Mouse (Mus musculus): Measurements from ENCODE around the gene Dnaic1. TPM values are rescaled to one million over a fixed set of nuclear protein-coding genes. Genes with fewer than 3 reads are reported as not detected.
A peak's percentile ranks its signal among the peaks of the same experiment; 100 is the strongest.

Dnaic1 gene
- polyA plus RNA-seq, 1 experiment from 2014 or later = 1.5 TPM

GRCm38 (mm10) chr4:41547086-41547485, 22.5 kb upstream of the Dnaic1 start:
- Histone ChIP-seq H3K27ac (no peak overlapping the region), H3K4me1 (peaks cover 7% of the 10 kb centered on the region), H3K4me3 (no peak overlapping the region), H3K9me3 (no peaks in the 10 kb centered on the region), H3K36me3 (replicated peaks) (no peaks in the 10 kb centered on the region), H3K27me3 (ENCODE audit: poor library complexity, severe bottlenecking) (peaks cover 7% of the 10 kb centered on the region; the same call in 1 of the 2 replicates)
- DNase-seq (ENCODE audit: extremely low spot score, low spot score) = no peak
- 92% methylated on average over 1 of the region's 1 CpGs for WGBS

DNA sequence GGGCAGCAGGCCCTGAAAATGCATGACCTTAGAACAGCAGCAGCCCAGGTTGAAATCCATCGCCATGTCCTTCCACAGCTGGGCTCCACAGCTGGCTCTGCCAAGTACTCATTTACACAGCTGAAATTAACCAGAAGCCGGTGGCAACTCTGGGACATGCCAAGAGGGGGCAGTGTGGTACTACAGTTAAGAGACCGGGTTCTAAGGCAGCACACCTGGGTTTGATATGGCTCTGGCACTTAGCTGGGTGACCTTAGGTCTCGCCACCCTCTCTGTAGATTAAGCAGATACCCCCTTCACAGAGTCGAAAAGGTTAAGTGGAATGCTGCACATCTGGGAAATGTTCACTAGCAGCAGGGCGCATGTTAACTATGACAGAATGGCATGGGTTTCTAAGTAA, 17.0 kb upstream of the Dnaic1 start:
- DNase-seq (ENCODE audit: extremely low spot score, low spot score) = peak; percentile 76
- Histone ChIP-seq H3K9me3 (no peaks in the 10 kb centered on the region), H3K27me3 (ENCODE audit: poor library complexity, severe bottlenecking) (no peaks in the 10 kb centered on the region), H3K4me3 (no peak overlapping the region), H3K4me1 (peaks cover 34% of the 10 kb centered on the region), H3K27ac (no peak overlapping the region), H3K36me3 (replicated peaks) (no peaks in the 10 kb centered on the region)
- WGBS = 40% methylated on average over 6 of the region's 6 CpGs

DNA sequence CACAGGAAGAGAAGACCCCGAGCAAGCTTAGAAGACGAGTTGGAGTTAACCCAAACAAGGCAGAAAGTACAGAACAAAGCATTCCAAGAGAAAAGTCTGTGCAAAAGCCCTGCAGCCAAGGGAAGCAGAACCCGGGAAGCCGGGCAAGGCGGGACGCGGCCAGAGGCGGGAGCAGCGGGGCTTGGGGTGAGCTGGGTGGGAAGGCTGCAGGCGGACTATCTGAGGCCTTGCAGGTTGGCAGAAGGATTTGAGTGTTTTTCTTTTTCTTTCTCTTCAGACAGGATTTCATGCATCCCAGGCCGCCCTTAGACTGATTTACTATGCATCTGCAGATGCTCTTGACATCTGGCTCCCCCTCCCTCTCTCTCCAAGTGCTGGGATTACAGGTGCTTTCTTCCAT, 16.5 kb upstream of the Dnaic1 start:
- Histone ChIP-seq H3K9me3 (no peaks in the 10 kb centered on the region), H3K4me3 (no peak overlapping the region), H3K4me1 (peaks cover 34% of the 10 kb centered on the region), H3K27ac (no peak overlapping the region), H3K36me3 (replicated peaks) (no peaks in the 10 kb centered on the region), H3K27me3 (ENCODE audit: poor library complexity, severe bottlenecking) (no peaks in the 10 kb centered on the region)
- 68% methylated on average over 11 of the region's 11 CpGs for WGBS
- no peak for DNase-seq (ENCODE audit: extremely low spot score, low spot score)

- Histone ChIP-seq H3K27me3 (ENCODE audit: poor library complexity, severe bottlenecking) (no peaks in the 10 kb centered on the region), H3K9me3 (no peaks in the 10 kb centered on the region), H3K4me3 (no peak overlapping the region), H3K36me3 (replicated peaks) (no peaks in the 10 kb centered on the region), H3K27ac (no peak overlapping the region), H3K4me1 (peaks cover 34% of the 10 kb centered on the region)
- 83% methylated on average over 14 of the region's 14 CpGs for WGBS
- DNase-seq (ENCODE audit: extremely low spot score, low spot score) = no peak
Measured at GRCm38 (mm10) chr4:41554994-41555663, 14.4 kb upstream of the Dnaic1 start.

DNA sequence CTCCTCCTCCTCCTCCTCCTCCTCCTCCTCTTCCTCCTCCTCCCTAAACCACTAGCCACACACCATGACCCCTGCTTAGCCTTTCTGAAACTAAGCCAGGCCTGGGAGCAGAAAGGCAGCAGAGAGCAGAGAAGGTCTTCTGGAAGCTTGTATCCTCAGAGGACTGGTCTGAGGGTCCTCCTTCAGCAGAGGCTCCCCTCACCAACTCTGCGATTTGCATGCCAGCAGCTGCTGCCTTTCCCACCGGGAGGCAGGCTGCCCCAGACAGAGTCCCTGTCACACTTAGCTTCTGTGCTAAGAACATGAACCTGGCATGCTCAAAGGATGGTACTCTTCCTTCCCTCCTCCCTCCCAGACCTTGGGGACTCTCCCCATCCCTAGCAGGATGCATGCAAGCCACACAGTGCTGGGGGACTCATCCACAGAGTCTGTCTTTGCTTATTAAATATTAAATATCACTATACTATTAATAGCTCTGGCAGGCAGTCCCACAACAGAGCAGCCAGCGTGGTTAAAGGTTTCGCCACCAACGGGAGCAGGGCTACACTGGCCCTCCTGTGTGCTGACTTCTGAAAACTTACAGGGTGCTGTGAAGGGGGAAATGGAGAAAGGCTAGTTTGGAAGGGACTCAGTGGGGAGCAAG, 13.1 kb upstream of the Dnaic1 start:
- Histone ChIP-seq H3K9me3 (no peaks in the 10 kb centered on the region), H3K36me3 (replicated peaks) (no peaks in the 10 kb centered on the region), H3K4me3 (no peak overlapping the region), H3K27ac (0 out of 2 replicates have a peak overlapping the region, but pooled peaks have one; percentile 5), H3K27me3 (ENCODE audit: poor library complexity, severe bottlenecking) (no peaks in the 10 kb centered on the region), H3K4me1 (peaks cover 34% of the 10 kb centered on the region)
- no peak for DNase-seq (ENCODE audit: extremely low spot score, low spot score)
- WGBS = 67% methylated on average over 5 of the region's 5 CpGs

- WGBS = 86% methylated on average over 3 of the region's 3 CpGs
- Histone ChIP-seq H3K36me3 (replicated peaks) (no peaks in the 10 kb centered on the region), H3K27ac (no peak overlapping the region), H3K4me3 (no peak overlapping the region), H3K9me3 (no peaks in the 10 kb centered on the region), H3K4me1 (peaks cover 33% of the 10 kb centered on the region), H3K27me3 (ENCODE audit: poor library complexity, severe bottlenecking) (no peaks in the 10 kb centered on the region)
- DNase-seq (ENCODE audit: extremely low spot score, low spot score) = no peak
Measured at GRCm38 (mm10) chr4:41557092-41557491, 12.5 kb upstream of the Dnaic1 start.

- Histone ChIP-seq H3K9me3 (no peaks in the 10 kb centered on the region), H3K27me3 (ENCODE audit: poor library complexity, severe bottlenecking) (peaks cover 15% of the 10 kb centered on the region), H3K27ac (no peak overlapping the region), H3K4me1 (peaks cover 20% of the 10 kb centered on the region), H3K36me3 (replicated peaks) (no peaks in the 10 kb centered on the region), H3K4me3 (no peak overlapping the region)
- WGBS = 90% methylated on average over 5 of the region's 5 CpGs
- no peak for DNase-seq (ENCODE audit: extremely low spot score, low spot score)
Measured at GRCm38 (mm10) chr4:41563297-41563696, 6.3 kb upstream of the Dnaic1 start.

- WGBS = 3% methylated on average over 3 of the region's 3 CpGs
- Histone ChIP-seq H3K4me3 (no peak overlapping the region; the same call in 1 of the 2 replicates), H3K27me3 (ENCODE audit: poor library complexity, severe bottlenecking) (peaks cover 31% of the 10 kb centered on the region), H3K4me1 (peaks cover 38% of the 10 kb centered on the region), H3K9me3 (no peaks in the 10 kb centered on the region), H3K36me3 (replicated peaks) (no peaks in the 10 kb centered on the region), H3K27ac (no peak overlapping the region)
- DNase-seq (ENCODE audit: extremely low spot score, low spot score) = no peak
Measured at GRCm38 (mm10) chr4:41566123-41566522, 3.5 kb upstream of the Dnaic1 start.

DNA sequence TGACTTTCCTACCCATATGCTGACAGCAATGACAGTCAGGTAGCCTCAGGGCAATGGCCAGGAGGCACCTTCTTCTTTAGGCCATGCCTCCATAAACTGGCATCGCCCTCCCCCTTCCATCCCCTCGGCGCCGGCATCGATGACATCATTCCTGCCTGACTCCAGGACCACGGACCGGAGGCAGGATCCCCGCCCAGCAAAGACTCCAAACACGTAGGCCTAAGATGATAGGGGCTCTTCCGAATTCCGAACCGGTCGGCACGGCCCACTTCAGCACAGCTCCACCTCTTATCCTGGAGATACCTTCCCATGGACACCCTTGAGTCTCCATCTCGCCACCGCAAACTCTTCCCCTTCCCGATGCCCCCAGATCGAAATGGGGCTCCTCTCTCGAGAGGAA, 1.3 kb upstream of the Dnaic1 start:
- peaks cover 41% of the 10 kb centered on the region for H3K27me3 ChIP-seq (ENCODE audit: poor library complexity, severe bottlenecking)
- H3K4me3 ChIP-seq = peak overlapping the region; percentile 75
- DNase-seq (ENCODE audit: extremely low spot score, low spot score) = no peak
- H3K4me1 ChIP-seq = peaks cover 38% of the 10 kb centered on the region
- no peaks in the 10 kb centered on the region for H3K36me3 ChIP-seq (replicated peaks)
- peak overlapping the region; percentile 83; the same call in 1 of the 2 replicates for H3K27ac ChIP-seq
- H3K9me3 ChIP-seq = no peaks in the 10 kb centered on the region
- 5% methylated on average over 19 of the region's 19 CpGs for WGBS

DNA sequence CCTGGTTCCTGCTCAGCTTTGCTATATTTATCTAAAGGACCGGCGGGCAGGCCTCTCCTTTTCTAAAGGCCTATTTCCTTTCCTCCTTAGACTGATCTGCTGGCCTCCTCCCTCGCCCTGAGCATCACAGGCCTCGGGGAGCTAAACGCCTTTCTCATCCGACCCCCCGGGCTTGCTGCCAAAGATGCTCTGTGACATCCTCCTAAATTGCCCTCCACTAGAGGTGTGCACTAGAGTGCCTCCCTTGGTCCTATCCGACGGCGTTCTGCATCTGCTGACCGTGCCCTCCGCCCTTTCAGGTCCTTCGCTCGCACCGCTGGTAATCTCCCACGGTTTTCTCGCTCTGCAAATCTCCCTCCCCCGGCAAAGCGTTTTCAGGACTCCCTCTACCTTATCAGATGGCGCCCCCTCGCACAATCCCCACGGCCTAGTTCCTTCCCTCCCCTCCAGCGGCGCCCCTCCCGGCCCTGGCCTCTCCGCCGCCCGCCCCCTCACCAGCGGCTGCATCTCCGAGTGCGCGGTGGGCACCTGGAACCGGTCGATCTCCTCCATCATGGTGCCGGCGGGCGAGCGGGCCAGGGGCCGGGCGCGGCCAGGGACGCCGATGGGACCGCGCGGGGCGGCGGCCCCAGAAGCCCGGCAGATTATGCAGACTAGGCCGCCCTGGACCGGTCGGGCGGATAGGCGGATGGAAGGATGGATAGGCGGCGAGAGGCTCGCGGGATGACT, 729 bp upstream of the Dnaic1 start:
- no peak for DNase-seq (ENCODE audit: extremely low spot score, low spot score)
- H3K9me3 ChIP-seq = no peaks in the 10 kb centered on the region
- no peaks in the 10 kb centered on the region for H3K36me3 ChIP-seq (replicated peaks)
- peaks cover 41% of the 10 kb centered on the region for H3K27me3 ChIP-seq (ENCODE audit: poor library complexity, severe bottlenecking)
- peak overlapping the region; percentile 83 for H3K27ac ChIP-seq
- peaks cover 38% of the 10 kb centered on the region for H3K4me1 ChIP-seq
- H3K4me3 ChIP-seq = peak overlapping the region; percentile 75
- under 1% methylated on average over 58 of the region's 58 CpGs for WGBS

- Histone ChIP-seq H3K9me3 (no peaks in the 10 kb centered on the region), H3K27me3 (ENCODE audit: poor library complexity, severe bottlenecking) (peaks cover 41% of the 10 kb centered on the region), H3K36me3 (replicated peaks) (no peaks in the 10 kb centered on the region), H3K4me3 (no peak overlapping the region), H3K27ac (no peak overlapping the region), H3K4me1 (peaks cover 34% of the 10 kb centered on the region)
- no peak for DNase-seq (ENCODE audit: extremely low spot score, low spot score)
- WGBS = 21% methylated on average over 5 of the region's 5 CpGs
Measured at GRCm38 (mm10) chr4:41571490-41571889, 1.9 kb downstream of the Dnaic1 start.

DNA sequence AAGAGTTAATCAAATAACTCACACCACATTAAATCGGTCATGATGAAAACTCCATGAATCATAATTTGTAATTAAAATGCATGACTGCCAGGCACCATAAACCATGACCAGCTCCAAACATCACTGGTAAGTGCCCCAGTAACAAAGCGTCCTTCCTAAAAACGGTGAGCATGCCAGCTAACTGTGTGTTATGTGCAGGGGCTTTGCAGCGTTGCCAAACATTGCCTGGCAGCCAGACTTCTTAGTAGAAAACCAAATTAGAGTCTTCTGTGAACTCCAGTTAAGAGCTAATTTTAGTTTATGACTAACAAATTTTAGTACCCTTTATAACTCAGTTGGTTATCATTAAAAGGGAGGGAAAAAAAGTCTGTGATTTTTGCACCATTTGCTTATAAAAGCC, 3.9 kb downstream of the Dnaic1 start:
- Histone ChIP-seq H3K27ac (no peak overlapping the region), H3K4me3 (no peak overlapping the region), H3K36me3 (replicated peaks) (no peaks in the 10 kb centered on the region), H3K27me3 (ENCODE audit: poor library complexity, severe bottlenecking) (peaks cover 24% of the 10 kb centered on the region), H3K4me1 (peaks cover 27% of the 10 kb centered on the region), H3K9me3 (no peaks in the 10 kb centered on the region)
- DNase-seq (ENCODE audit: extremely low spot score, low spot score) = no peak
- 72% methylated on average over 4 of the region's 4 CpGs for WGBS

- WGBS = 72% methylated on average over 6 of the region's 6 CpGs
- H3K4me3 ChIP-seq = no peak overlapping the region
- H3K36me3 ChIP-seq (replicated peaks) = no peaks in the 10 kb centered on the region
- no peak overlapping the region for H3K27ac ChIP-seq
- DNase-seq (ENCODE audit: extremely low spot score, low spot score) = no peak
- peaks cover 12% of the 10 kb centered on the region for H3K4me1 ChIP-seq
- peaks cover 12% of the 10 kb centered on the region for H3K27me3 ChIP-seq (ENCODE audit: poor library complexity, severe bottlenecking)
- no peaks in the 10 kb centered on the region for H3K9me3 ChIP-seq
Measured at GRCm38 (mm10) chr4:41575914-41576313, 6.3 kb downstream of the Dnaic1 start.
